Mouse (Mus musculus) liver, postnatal 0 days (tissue): ENCODE data around the gene Ror1.

Experiments used
- CTCF ChIP-seq: sonication (generic); IDR thresholded peaks from 2 replicates; pipeline ENCODE4 v1.5.1; 2016; ENCODE audit warnings: antibody characterized with exemption, low read depth
- EP300 ChIP-seq: IDR thresholded peaks from 2 replicates; pipeline ENCODE4 v1.6.1; 2016; ENCODE audit warnings: antibody characterized with exemption, low read depth, mild to moderate bottlenecking

DNA sequence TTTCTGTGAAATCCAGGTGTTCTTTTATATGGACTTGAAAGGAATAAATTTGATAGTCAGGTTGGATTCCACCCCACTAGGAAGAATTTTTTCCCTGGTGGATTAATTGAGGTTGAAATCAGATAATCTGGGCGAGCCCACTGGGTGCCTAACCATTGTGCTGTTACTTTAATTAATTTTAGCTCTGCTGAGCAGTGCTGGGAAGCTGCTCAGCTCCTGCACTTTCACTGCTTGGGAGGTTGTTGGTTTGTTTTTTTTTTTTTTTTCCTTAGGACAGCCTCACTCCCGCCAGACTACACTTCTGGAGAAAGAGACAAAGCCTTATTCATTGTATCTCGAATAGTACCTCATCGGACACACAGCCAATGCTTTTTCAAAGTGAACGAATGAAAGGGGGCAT is 75.2 kb downstream of the Ror1 start:
- TF ChIP-seq CTCF (no peak), EP300 (no peak)
